Mouse (Mus musculus): ENCODE results near the gene Gm5617.
"Not testable (repeated sequence)": the region's sequence is repeated elsewhere in the genome, so short reads cannot be mapped to it uniquely, and the experiment has no call there.

Gm5617 gene

DNA sequence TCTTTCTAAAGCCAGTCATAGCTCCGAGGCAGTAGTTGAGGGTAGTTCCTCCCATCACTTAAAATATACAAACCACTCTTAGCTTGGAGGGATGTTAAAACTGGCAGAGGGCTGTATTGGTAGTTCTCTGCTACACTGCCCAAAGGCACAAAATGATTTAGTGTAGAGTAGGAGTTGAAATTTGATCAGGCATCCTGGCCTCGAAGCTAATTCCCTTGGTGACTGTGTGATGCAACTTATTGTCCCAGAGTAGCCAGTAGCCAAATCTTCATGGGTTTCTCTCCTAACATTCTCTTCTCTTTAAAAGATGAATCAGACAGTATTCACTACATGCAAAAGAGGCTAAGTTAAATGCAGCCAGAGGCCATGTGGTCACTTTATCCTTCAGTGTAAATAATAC lies 7.8 kb downstream of the Gm5617 start:
- DNase-seq = no peak

DNA sequence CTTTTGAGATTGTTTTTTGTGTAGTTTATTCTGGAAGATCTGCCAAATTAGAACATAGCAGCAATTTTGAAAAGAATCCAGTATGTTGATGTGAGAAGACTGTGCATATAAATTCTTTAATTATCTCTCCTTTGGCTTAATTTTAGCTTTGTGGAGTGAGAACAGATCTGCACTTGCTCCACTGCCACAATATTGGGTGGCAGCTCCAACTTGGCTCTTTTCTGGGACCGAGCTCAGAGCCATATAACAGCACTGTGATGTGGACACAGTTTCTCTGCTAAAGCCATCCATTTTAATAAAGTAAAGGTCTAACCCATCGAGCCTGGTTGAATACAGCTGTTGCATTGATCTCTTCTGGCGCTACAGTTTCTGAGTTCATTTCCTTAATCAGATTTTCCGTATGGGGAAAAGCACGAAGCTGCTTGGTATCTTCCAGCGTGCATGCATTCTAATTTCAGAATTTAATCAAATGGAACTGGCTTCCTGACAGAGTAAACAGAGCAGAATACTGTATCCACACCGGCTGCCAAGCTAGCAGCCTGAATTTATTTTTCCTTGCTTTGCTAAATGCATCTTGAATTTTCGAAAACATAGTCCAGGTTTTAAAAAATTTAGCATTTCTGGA lies 9.6 kb downstream of the Gm5617 start:
- peak; percentile 11 for DNase-seq

DNA sequence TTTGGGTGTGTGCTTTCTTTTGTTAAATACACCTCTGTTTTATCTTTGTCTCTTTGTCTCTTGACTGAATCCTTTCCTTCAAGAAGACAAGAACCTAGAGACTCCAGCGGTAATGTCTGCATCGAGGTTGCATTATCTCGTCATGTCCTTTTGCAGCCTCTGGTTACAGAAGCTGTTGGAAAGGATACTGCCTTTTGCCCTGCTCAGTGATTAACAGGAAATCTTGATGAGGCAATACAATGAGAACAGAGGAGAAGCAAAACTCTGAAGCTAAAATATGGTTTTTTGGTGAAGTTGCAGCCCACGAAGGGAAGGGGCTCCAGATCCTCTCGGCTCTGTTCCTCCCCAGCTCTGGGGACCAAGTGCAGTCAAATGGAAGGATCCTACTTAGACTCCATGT lies 14.9 kb downstream of the Gm5617 start:
- no peak for DNase-seq

DNA sequence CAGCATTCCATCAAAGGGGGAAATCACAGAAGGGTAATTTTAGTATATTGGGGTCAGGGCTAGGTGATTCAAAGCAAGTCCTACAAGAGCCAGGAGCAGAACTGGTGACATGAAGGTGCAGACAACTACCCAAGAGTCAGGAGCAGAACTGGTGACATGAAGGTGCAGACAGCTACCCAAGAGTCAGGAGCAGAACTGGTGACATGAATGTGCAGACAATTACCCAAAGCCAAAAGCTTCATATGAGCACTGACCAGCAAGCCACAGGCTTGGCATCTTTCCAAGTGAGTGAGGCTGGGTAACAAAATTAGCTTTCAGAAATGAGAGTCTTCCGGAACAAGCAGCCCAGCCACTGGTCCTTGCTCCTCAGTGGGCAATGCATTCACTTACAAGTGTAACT lies 20.1 kb downstream of the Gm5617 start:
- no peak for DNase-seq

DNA sequence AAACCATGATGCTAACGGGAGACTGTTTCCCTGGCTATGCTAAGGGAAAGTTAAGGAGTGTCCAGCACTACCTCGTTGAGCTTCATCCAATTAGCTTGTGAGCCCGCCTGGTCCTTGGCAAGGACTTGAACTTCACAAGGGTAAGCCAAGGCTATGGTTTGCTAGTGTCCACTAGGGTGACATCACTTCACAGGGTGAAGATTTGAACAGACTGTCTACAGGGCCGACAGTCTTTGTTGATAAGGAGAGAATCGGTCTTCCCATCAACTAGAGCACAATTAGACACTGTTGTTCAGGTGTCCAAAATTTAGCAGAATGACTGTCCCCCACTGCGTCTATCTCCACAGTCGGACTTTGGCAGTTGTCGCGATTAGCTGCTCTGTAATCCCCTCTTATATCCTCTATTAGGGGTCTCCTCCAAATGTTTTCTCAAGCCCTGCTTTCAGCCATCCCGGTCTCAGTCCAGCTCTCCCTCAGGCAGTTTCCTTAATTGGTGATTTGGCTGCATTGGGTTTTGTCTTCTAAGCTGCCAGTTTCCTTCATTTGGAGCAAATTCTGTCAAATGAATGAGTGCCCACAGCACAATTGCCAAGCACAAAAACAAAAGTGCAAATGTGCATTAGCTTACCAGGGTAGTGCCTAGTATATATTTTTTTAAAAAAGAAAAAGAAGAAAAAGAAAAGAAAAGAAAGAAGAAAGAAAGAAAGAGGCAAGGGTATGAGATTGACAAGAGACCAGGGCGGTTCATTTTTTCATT lies 21.6 kb downstream of the Gm5617 start:
- no peak for DNase-seq

DNA sequence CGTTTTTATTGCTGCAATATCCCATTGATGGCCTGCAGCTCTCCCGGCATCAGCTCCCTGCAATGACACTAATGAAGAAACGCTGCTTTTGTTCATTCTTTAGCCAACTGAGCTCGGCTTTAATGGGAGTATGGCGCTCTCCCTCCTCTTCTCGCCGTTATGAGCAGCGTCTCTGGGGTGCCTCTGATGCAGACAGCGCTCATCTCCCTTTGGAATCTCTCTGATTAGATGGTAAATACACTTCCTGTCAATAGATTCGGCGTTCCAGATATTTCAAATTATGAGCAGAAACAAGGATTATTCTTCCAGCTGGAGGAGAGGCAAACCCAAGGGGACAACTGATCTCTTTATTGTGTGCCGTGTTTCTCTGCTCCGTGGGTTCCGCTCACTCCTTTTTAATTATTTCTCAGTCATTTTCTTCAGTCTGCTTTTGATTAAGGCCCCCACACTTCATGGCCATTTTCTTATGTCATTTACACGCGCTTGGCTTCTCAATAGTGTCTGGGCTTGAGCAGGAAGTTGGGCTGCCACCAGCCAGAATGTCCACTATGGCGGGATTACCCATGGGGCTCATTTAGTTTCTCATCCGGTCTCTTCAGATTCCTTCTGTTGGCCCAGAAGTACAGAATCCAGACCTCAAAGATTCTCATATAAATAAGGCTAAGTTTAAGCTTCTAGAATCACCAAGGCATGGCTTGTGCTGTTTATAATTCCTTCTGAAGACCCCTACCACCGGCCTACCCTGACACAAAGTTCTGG lies 22.3 kb downstream of the Gm5617 start:
- no peak for DNase-seq

DNA sequence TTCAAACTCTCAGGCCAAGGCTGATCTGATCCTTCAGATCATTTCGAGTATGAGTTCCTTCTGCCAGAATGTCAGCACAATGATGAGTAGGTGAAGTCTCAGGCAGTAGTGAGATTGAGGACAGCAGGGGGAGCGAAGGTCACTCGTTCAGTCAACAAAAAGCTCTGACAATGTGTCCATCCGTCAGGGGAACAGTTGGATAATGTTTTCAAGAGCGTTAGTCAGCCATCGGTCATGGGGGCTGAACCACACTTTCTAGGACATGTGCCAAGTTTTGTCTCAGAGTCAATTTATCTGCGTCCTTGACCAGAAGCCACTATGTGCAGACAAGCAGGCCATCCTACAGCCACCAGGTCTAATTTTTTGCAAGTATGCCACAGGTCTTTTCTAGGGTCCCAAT lies 25.2 kb downstream of the Gm5617 start:
- DNase-seq = not testable (repeated sequence)

DNA sequence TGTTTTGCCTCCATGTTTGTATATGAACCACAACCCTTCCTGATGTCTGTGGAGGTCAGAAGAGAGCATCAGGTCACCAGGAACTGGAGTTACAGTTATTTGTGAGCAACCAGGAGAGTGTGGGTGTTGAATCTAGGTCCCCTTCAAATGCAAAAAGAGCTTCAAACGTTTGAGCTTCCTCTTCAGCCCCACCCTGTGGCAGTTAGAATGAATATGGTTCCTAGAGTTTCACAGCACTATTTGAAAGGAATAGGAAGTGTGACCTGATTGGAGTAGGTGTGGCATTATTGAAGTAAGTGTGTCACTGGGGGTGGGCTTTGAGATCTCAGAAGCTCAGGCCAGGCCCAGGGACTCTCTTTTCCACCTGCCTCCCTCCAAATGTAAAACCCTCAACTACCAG lies 30.3 kb downstream of the Gm5617 start:
- no peak for DNase-seq

DNA sequence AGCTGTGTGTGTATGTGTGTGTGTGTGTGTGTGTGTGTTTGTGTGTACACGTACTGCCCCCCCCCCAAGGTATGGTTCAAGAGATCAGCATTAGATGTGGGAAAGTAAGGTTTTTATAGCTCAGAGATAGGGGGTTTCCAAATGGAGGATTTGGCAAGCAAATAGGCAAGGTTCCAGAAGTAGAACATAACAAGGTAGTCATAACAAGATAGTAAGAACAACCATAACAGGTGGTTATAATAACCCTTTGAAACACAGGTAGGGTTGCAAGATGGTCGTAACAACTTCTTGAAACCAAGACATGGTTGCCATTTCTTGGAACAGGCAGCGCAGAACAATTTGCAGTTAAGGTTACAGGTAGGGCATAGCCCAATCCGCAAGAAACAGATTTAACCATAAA lies 31.3 kb downstream of the Gm5617 start:
- DNase-seq = no peak

DNA sequence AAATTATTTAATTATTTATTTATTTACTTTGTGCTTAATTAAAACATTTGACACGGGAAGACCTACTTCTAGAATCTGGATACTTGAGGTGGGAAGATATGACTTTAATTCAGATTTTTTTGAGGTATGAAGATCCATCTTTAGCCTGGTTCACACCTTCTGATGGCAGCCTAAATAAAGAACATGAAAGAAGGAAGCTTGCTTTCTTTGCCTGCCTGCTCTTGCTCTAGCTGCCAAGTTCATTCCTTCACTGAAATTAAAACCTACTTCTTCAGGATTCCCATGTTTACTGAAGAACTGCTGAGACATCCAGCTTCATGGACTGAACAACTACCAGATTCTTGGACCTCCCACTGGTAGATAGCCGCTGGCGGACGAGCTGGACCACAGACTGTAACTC lies 36.1 kb downstream of the Gm5617 start:
- DNase-seq = no peak

DNA sequence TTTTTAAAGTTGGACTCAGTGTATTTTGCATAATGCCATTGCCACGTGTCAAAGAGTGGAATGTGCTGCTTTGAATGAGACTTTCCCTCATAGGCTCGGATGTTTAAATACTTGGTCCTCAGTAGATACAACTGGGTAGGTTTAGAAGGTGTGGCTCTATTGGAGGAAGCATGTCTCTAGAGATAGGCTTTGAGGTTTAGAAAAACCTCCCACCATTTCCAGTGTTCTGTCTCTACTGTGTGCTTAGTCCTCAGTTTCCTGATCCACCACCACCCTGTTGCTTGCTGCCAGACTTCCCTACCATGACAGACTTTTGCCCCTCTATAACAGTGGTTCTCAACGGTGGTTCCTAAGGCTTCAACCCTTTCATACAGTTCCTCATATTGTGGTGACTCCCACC lies 37.0 kb downstream of the Gm5617 start:
- DNase-seq = no peak

DNA sequence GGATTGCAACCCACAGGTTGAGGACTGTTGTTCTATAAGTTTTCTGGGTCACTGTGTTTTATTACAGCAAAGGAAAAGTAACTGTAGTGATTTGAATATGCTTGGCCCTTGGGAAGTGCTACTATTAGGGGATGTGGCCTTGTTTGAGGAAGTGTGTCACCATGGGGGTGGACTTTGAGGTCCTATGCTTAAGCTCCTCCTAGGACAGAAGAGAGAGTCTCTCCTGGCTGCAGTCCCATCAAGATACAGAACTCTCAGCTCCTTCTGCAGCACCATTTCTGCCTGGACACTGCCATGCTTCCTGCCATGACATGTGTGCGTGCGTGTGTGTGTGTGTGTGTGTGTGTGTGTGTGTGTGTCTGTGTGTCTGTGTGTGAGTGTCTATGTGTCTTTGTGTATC lies 37.5 kb downstream of the Gm5617 start:
- no peak for DNase-seq

DNA sequence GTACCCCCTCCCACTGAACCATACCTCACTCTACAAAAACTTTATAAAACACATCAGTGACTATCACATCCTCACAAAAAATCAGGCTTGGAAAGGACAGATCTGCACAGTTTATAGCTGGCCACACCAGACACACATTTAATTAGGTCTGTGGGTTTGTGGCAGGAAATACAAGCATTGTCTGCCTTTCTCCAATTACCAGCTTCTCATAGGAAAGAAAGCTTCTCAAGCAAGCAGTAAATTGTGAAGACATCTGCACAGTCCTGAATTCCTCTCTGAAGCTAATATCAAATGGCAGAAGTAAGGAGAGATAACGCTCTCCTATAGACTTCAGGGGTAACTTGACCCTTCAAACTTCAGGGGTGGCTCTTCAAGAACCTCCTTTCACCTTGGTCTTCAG lies 41.2 kb downstream of the Gm5617 start:
- DNase-seq = no peak

DNA sequence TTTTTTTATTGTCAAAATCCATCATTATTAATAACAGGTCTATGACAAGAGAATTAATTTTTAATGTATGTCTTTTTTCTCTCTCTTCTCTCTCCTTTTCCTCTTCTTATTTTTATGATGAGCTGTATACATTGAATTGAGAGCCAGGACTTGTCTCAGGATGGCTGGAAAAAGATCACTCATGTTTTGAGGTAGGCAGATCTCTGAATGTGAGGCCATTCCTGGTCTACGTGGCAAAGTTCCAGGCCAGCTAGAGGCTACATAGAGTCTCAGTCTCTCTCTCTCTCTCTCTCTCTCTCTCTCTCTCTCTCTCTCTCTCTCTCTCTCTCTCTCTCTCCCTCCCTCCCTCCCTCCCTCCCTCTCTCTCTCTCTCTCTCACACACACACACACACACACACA lies 42.4 kb downstream of the Gm5617 start:
- DNase-seq = not testable (repeated sequence)

DNA sequence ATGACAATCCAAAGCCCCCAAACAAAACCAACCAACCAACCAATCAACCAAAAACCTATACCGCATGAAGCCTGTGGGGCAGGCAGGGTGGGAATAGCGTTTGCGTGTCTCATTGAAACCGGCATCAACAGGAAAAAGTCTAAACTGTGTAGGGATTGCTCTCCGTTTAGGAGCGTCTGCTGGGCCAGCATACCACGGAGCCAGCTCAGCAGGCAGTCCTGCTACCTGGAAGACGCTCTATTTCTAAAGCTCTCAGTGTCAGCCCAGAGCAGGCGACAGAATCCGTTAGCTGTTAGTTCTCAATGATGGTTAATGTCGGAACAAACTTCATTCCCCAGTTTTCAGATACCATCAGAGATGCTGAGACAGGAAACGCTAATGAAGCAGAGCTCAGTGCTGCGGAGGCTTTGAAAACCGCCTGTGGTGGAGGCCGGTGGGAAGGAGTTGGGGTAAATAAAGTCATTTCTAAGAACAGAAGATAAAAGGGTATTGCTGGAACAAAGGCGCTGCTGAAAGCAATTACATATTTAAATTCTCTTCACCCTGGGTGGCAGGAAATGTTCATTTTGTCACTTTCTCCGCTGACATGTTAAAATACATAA lies 42.9 kb downstream of the Gm5617 start:
- no peak for DNase-seq

DNA sequence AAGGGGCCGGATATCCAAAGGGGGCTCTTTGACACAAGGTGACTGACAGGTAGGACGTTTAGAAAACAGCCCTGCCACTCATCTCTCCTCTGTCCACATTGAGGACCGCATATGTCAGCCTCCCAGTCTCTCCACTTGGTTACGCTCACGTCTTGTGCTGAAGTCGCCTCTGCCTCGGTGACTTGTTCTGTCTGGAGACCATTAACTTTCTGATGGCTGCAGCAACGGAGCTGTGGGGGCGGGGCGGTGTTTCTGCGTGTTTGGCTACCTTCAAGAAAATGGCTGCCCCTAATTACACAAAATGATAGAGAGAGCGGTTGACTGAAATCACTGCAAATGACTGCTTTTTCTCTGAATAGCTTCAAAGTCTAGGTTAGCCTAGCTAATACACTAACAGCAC lies 43.4 kb downstream of the Gm5617 start:
- no peak for DNase-seq
